Mouse (Mus musculus): ENCODE measurements around the gene Atp6v0d1. TPM values are rescaled to one million over a fixed set of nuclear protein-coding genes. Genes with fewer than 3 reads are reported as not detected.

Atp6v0d1 gene
- total RNA-seq, 2 experiments from 2014 or later, result 43.2 to 44.7 TPM

DNA sequence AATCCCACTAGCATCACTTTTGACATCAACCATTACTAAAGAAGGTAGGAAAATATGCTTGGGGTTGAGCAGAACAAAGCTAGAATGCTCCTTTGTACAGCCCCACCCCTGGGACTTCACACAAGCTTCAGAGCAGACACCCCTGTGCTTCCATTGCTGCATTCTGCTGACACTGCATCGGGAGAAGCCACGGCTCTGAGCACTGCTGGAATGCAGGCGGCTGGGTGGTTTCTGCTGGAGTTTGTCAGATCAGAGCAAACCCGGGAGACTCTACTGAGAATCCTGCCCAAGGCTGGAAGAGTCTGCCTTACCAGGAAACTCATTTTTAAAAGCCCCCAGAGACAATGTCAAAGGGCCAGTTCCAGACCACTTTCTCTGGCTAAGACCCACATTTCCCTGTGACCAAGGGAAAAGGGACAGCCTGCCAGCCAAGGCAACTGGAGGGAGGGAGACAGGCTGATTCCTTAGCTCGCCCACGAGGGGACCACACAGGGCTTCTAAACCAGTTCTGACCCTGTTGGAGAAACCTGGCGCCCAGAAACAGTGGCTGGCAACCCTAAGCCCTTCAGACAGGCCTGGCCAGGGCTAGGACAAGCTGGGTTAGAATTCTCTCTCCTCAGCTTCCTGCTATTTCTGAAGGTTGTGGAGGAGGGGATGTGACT lies 21.2 kb downstream of the Atp6v0d1 start:
- intact Hi-C loops (cut with DNase I; ENCODE audit: low total_unique reads), result no loop called here
- DNase-seq, result peak; percentile 54

DNA sequence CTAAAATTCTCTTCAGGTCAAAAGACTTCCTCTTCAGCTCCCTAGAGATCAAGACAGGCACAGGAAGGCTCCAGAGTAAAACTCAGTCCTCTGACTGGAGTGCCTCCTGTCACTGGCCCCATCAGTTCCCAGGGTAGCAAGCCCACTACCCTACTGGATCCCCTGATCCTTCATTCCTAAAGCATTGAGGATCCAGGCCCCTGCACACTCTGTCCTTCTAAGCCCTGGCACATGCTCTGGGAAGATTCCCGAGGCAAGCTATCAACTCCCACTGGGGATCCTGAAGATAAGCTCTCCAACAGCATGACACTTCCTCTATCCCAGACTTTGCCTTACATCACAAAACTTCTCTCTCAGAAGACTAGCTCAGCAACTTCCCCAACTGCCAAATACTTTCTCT lies 22.1 kb downstream of the Atp6v0d1 start:
- no peak for DNase-seq

DNA sequence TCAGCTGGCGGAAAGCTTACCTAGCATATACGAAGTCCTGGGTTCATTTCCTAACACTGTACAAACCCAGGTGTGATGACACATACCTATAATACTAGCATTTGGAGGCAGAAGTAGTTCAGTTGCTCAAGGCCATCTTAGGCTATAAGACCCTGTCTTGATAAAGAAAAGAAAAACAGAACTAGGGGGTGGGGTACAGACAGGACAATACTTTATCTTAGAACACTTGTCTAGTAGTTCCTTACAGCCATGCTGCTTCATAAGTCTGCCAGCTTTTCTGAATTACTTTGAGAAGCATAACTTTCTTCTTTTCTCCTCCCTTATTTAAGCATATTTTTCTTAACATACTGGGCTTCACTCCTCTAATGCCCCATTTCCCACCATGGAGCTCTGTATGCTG lies 23.0 kb downstream of the Atp6v0d1 start:
- intact Hi-C loops (cut with DNase I; ENCODE audit: low total_unique reads), result no loop called here
- no peak for DNase-seq

More for the DNA sequence above, 22.1 kb downstream of the Atp6v0d1 start:
- intact Hi-C loops (cut with DNase I; ENCODE audit: low total_unique reads), result no loop called here

DNA sequence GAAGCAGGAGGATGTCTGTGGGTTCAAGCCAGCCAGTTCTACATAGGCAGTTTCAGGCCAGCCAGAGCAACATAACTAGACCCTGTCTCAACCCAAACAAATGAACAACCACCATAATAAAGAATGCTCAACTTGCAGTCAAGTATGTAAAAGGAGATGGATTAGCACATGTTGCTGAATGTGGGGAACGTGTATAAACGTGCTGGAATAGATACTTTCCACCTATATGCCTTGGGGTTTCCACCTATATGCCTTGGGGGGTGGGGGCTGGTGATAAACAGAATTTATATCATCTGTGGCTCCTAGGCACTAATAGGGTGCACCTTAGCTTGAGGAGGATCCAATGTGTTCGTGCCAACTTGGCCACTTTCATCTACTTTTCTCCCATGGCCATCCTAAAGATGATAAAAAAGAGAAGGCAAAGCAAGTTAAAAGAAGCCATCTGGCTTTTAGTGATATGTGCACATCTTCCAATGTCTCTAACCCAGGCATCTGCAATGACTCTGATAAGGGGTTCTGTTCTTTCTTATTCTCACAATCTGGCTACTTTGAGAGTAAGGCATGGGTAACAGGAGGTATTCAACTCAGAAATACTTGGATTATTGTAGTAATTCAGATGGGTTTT lies 23.7 kb downstream of the Atp6v0d1 start:
- intact Hi-C loops (cut with DNase I; ENCODE audit: low total_unique reads), result no loop called here
- DNase-seq, result no peak

DNA sequence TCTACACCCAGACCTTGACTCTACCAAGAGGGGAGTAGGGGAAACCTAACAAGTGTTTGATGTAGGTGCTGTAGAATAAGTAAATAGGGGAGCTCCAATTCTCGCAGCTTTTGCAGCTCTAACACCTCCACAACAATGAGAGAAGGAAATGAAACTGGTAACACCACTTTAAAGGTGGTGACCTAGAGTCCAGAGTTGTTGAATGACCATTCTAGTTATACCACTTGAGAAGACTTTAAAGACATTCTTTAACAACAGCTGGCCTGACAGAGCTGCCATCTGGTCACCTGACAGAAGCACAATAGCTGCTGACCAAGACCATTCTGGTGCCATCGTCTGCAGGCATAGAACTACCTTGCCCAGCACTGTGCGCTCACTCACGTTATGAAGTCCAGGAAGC lies 26.9 kb downstream of the Atp6v0d1 start:
- DNase-seq, result no peak
- intact Hi-C loops (cut with DNase I; ENCODE audit: low total_unique reads), result no loop called here

DNA sequence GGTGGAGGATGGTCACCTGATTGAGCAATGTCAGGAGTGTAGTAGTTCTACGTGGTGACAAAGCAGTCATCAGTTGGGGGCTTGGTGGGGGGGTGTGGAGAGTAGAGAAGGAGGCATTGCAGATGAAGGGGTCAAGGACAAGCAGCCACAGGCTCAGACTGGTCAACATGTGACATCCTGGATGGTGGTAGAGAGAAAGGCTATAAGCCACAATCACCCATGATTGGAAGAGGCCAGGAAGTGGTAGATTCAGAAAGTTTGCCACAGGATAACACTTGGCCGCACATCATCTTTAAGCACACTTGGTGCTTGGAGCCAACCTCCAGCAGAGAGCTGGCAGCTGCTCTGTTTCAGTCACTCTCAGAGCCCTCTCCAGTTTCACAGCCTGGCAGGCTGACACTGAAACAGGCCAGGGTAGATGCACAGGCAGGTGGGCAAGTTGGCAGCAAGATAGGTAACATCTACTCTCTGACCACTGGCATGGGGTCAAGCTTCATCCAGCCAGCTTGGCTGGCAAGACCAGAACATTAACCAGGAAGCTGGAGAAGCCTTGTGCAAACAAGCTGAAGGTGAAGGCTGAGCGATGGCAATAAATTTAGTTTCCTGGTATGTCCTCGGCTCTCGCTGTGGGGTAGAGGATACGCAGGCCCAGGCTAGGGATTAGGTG lies 28.7 kb downstream of the Atp6v0d1 start:
- DNase-seq, result peak; percentile 80
- intact Hi-C loops (cut with DNase I; ENCODE audit: low total_unique reads), result no loop called here

DNA sequence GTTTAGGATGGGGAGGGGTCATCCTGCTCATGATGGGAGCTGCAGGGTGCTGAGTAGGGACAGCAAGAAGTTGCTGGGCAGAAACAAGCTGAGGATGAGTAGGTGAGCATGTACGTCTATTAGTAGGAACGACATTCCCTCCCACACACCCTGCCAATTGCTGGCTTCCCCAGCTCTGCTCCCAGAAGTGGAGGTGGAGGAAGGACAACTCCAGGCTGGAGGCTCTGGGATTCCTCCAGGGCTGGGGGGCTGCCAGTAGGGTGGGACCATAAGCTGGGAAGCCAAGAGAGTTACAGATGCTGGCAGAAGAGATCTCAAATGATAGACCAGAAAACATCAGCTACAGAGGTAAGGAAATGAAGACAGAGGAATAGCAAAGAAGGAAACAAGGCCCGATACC lies 29.3 kb downstream of the Atp6v0d1 start:
- intact Hi-C loops (cut with DNase I; ENCODE audit: low total_unique reads), result no loop called here
- peak; percentile 66 for DNase-seq

DNA sequence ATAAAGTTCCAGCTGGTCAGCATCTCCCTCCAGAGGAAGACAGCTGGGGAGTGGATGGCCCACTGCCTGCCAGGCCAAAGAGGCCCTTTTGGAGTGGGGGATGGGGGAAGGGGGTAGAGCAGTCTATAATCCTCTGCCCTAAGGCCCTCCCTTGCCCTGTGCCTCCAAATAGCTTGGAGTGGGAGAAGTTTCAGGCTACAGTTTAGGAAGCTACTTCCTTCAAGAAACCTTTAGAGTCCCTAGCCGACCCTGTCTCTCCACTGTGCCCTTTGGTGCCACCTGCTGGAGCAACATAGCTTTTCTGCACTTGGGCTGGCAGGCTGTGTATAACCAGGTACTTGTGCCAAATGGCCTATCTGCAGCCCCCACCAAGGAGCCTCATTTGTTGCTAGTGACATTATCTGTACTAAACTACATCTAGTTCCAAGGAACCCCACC lies 31.9 kb downstream of the Atp6v0d1 start:
- intact Hi-C loops (cut with DNase I; ENCODE audit: low total_unique reads), result loop anchor here (2.0 kb wide), 1 partner anchor 19 kb away; no protein-coding TSS in a partner anchor
- peak; percentile 79 for DNase-seq

DNA sequence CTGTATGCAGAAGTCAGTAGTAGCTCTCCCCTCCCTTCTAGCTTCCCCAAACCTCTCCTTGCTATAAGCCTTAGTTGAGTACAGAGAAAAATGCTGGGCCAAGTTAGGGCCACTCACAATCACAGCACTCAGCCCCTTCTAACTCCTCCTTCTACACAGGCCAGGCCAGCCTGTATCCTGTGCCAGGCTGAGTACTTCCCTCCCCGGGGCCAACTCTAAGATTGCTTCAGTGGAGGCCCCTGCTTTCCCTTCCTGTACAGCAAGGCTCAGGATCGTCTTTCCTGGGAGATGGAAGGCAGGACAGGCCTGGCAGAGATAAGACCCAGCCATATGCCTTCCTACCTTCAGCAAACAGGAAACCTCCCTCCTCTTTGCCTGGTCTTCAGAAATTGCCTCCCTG lies 32.4 kb downstream of the Atp6v0d1 start:
- intact Hi-C loops (cut with DNase I; ENCODE audit: low total_unique reads), result loop anchor here (2.0 kb wide), 1 partner anchor 19 kb away; no protein-coding TSS in a partner anchor
- DNase-seq, result no peak

DNA sequence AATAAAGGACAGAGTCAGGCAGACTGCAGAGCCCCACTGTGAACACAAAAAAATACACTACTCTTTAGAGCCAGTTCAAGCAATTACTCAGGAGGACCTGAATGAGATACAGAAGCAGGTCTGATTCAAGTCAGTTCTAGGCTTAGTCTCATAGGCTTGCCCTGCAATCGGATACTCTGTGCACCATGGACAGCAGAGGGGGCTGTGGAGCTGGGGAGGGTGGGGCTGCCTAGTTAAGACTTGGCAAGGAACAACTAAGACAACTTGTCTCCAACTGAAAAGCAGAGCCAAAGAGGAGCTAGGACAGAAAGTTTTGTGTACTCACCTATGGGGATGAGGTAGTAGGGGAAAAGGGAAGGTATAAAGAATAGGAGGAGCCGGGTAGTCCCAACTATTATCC lies 34.1 kb downstream of the Atp6v0d1 start:
- DNase-seq, result peak; percentile 82
- intact Hi-C loops (cut with DNase I; ENCODE audit: low total_unique reads), result loop anchor here (2.0 kb wide), 1 partner anchor 17 kb away; no protein-coding TSS in a partner anchor

DNA sequence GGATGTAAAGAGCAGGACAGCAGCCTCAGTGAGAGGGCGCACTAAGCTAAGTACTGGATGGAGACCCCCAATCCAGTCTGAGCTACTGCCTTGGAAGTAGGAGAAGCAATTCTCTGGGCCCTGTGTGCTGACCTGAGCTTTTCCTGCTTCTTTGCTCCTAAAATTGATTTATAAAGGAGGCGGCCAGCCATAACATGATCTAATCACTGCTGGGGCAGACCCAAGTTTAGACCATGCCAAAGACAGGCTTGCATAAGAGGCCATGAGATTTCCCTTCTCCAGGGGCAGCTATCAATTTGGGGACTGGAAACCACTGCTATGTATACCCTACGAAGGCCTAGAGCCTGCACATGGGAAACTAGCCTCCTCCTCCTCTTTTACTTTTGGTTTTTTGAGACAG lies 36.6 kb downstream of the Atp6v0d1 start:
- DNase-seq, result no peak
- intact Hi-C loops (cut with DNase I; ENCODE audit: low total_unique reads), result no loop called here

DNA sequence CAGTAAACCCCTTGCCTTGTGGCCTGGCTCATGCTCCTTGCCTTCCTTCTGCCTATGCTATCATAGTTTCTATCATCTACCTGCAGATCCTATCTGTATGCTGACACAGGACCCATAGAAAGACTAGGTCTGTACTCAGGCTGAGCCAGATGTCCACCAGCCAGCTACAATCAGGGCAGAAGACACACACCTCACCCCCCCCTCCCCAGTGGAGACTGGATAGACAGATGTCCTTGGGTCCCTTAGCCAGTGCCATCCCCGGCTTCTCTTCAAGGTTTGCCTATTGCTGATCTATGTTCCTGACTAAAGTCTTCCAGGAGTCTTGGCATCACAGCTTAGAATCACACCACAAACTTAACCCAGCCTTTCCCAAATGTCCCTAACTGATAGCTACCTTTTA lies 37.6 kb downstream of the Atp6v0d1 start:
- intact Hi-C loops (cut with DNase I; ENCODE audit: low total_unique reads), result no loop called here
- DNase-seq, result no peak

DNA sequence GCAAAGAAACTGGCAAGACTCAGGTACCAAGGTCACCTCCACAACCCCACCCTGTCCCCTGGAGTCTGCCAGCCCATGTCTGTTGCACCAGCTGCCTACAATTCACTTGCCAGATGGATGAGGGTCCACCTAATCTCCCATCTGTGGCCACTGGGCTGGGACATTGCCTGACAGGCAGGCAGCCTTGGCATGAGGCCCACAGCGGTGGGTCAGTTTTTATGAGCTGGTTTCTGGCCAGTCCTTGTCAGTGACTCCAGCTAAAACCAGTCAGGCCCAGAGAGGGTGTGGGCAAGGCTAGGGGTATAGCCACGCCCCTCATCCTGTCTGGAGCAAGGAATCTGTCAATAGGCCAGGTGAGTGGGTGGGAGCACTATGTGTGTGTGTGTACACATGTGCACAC lies 38.7 kb downstream of the Atp6v0d1 start:
- DNase-seq, result peak; percentile 61
- intact Hi-C loops (cut with DNase I; ENCODE audit: low total_unique reads), result no loop called here

DNA sequence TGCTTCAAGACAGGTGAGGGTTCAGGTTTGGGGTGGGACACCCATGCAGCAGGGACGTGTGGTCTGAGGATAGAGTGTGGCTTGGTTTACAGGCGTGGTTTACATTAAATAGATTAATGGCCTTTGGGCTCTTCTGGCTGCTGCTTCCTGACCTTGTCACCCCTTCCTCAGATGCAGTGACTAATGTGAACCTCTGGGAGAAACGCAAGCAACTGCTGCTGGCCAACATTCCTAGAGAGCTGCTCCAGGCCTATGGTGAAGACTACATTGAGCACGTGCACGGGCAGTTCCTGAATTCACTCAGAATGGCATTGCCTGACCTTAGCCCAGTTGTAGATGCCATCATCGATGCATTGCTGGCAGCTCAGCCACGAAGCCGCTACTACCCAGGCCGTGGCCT lies 43.0 kb downstream of the Atp6v0d1 start:
- intact Hi-C loops (cut with DNase I; ENCODE audit: low total_unique reads), result loop anchor here (5.0 kb wide), 1 partner anchor 36 kb away; no protein-coding TSS in a partner anchor
- no peak for DNase-seq

DNA sequence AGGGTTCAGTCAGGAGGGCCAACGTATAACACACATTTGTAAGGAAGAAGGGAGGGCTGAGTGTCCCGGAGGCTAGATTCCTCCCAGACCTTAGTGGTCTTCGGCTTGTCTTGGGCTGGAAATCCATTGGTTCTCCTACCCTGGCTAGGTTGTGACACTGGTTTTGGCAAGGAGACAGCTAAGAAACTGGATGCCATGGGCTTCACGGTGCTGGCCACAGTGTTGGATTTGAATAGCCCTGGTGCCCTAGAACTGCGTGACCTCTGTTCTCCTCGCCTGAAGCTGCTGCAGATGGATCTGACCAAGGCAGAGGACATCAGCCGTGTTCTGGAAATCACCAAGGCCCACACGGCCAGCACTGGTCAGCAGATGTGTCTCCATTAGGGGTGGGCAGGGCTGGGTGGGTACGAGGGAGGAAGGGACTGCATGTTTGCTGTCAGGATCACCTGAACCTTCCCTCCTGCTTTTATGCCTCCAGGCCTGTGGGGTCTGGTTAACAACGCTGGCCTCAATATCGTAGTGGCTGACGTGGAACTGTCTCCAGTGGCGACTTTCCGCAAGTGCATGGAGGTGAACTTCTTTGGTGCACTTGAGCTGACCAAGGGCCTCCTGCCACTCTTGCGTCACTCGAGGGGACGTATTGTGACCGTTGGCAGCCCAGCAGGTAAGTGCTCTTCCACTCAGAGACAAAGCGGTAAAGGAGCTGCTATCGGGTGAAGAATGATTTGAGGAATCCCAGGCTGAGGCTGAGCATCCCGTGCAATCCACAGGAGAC lies 43.7 kb downstream of the Atp6v0d1 start:
- DNase-seq, result no peak
- intact Hi-C loops (cut with DNase I; ENCODE audit: low total_unique reads), result loop anchor here (5.0 kb wide), 1 partner anchor 35 kb away; no protein-coding TSS in a partner anchor

DNA sequence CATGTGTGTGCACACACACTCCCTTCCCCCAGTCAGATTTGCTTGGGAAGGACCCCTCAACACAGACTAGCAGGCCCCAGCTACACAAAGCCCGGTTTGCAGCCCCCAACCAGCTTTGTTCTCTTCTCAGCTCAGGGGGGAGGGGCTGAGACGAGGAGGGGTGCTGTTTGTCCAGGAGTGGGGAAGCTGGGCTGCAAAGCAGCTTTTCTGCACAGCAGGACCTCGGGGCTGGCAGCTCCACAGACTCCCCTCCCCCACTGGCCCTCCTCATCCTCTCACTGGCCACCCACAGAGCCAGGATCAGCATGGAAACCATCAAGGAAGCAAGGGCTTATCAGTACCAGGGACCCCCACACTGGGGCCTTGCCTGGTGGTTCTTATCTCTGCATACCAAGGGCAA lies 44.8 kb downstream of the Atp6v0d1 start:
- DNase-seq, result no peak
- intact Hi-C loops (cut with DNase I; ENCODE audit: low total_unique reads), result loop anchor here (5.0 kb wide), 1 partner anchor 34 kb away; no protein-coding TSS in a partner anchor

DNA sequence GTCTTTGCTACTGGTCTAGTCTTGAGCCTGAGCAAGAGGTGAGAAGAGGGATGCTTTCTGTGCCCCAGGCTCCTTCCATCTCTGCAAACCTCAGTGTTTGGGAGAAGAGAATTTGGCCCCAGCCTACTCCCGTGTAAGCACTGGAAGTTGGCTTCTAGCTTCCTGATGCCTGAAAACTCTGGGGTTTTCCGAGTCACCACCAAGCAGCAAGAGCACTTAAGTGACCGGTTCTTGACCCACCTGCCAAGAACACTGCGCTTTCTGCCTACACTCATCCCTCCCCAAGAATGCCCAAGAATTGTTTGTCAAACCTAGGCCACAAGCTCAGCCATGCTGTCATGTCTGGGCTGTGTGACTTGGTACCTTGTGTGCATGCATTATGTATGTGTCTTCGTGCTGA lies 45.3 kb downstream of the Atp6v0d1 start:
- DNase-seq, result no peak
- intact Hi-C loops (cut with DNase I; ENCODE audit: low total_unique reads), result loop anchor here (5.0 kb wide), 1 partner anchor 33 kb away; no protein-coding TSS in a partner anchor

DNA sequence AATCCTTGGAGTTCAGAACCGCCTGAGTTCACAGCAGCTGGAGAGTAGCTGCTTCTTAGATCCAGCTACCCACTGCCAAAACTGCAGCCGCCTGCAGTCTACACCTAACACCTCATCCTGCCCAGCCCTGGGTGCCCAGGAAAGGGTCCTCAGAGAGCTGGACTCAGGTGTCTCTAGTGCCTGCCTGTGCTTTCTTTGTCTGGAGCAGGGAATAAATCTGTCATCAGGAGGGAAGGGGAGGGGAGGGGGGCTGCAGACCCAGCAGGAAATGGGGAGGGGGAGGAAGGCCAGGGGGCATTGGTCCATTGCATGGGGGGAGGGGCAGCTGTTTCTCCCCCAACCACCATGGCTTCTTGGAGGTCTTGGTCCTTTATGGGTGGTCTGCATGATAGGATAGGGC lies 46.3 kb downstream of the Atp6v0d1 start:
- intact Hi-C loops (cut with DNase I; ENCODE audit: low total_unique reads), result loop anchor here (5.0 kb wide), 1 partner anchor 33 kb away; no protein-coding TSS in a partner anchor
- no peak for DNase-seq

DNA sequence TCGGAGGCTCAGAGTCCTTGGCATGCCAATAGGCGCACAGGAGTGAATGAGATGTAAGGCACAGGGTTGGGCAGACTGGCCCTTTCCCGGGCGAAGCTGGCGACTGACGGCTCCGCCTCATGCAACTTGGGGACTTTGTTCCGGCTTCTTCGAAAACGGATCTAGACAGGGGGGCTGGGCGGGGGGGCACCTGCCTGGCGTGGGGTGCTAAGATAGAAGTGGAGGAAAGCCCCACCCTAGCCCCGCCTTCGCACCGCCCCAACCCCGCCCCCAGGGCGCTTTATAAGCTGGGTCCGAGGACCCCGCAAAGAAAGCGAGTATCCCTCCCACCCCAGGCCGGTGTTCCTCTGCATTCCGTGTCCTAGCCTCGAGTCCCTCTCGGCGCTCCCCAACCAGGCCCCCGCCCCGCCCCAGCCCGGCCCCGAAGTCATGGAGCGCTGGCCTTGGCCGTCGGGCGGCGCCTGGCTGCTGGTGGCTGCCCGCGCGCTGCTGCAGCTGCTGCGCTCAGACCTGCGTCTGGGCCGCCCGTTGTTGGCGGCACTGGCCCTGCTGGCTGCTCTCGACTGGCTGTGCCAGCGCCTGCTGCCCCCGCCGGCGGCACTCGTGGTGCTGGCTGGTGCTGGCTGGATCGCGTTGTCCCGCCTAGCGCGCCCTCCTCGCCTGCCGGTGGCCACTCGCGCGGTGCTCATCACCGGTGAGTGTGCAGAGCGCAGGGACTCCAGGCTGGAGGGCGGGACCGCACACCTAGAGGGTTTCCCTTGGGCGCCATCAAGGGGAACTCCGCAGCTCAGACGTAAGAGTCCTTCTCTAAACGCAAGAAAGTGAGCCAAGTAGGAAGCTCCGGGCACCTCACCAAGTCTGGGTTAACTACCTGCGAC lies 47.2 kb downstream of the Atp6v0d1 start, which contains the start of gene Hsd11b2:
Gene Hsd11b2 (plus strand): TSS at position 320 of the 878 bp plus-strand sequence.
- intact Hi-C loops (cut with DNase I; ENCODE audit: low total_unique reads), result loop anchor here (5.0 kb wide), 1 partner anchor 34 kb away; no protein-coding TSS in a partner anchor
- peak; percentile 74 for DNase-seq

Data from gastrocnemius, postnatal 14 days (tissue).